Mouse (Mus musculus): ENCODE measurements around the gene Dnajc8.

The Dnajc8 gene

DNA sequence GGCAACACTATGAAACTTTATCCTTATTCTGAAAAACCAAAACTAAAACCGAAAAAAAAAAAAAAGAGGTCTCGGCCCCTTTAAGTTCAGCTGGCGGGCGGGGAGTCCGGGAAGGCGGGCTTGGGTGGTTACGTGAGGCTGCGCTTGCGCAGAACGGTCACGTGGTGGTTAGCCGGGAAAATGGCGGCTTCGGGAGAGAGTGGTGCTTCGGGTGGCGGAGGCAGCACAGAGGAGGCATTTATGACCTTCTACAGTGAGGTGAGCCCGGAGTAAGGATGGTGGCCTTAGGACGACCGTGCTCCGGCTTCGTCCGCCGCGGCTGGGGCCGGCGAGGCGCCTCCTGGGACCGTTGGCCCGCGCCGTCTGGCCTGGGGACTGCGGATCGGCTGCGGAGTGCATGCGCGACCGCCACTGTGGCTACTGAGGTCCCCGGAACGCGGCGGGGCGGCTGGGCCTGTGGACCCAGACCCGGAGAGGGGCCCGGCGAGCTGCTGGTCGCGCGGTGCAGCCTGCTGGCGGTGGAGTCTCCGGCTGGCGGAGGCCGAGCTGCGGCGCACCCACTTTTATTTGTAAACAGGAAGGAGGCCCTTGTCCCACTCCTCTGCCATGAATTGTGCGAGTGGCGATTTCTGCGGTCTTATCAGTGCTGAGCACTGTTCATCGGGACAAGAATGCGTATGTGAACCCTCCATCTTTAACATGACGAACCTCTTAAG is at the start of gene Dnajc8:
Dnajc8 (plus strand) TSS at position 145 of the 716 bp plus-strand sequence.
- DNase-seq: peak; percentile 97

DNA sequence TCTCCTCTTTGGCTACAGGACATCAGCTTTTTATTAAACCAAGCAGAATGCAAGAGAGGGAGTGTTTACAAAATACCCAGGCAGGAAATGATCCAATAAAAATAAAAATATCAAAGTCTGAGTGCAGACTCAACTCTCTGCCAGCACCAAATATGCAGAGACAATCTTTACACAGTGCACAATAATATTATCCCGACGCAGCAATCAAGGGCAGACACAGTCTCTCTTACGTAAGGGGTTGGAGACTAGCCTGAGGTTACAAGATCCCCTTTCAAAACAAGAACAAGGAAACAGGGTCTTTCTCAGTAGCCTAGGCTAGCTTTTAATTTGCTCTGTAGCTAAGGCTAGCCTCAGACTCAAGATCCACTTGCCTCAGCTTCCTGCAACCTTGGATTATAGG is 46.8 kb upstream of the Dnajc8 start:
- no peak for DNase-seq

DNA sequence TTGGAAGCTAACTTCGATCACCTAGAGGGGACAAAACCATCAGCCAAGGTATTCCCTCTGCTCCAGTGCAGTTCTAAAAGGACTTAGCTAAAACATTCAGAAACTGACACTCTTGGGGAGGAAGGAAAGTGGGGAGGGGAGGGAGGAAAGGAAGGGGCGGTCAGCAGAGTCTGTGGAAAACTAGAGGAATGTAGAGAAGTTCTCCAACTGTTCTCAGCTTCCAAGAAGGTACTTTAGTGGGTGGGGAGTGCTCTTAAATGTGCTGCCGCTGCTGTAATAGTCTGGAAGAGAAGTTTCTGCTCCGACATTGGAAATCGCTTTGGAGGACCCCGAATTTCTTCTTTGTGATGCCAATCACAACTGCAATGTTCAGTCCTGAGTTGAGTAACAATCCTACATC is 46.4 kb upstream of the Dnajc8 start:
- no peak for DNase-seq

DNA sequence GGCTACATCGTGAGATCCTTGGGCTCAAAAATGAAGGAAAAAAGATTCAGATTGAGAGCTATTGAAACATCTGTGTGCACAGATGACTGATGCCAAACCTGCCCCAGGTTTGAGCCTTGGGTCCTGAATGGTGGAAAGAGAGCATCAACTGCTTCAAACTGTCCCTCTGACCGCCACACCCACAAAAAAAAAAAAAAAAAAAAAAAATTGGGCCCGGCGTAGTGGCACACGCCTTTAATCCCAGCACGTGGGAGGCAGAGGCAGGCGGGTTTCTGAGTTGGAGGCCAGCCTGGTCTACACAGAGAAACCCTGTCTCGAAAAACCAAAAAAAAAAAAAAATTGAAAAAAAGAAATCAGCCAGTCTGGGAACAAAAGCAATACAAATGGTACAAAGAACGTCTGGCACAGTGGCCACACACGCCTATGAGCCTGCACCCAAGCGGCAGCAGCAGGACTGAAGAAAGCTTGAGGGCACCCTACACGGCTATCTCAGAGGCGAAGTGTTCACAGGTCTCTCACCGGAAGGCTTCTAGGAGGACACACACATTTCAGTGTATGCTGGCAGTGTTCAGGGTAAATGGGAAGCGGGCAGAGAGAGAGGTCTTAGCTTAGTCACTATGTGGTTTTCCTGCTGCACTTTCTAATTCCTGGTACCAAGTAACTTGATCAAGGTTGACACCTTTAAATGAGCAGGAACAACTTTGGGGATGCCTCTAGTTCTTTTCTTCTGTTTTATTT is 44.9 kb upstream of the Dnajc8 start:
- no peak for DNase-seq

DNA sequence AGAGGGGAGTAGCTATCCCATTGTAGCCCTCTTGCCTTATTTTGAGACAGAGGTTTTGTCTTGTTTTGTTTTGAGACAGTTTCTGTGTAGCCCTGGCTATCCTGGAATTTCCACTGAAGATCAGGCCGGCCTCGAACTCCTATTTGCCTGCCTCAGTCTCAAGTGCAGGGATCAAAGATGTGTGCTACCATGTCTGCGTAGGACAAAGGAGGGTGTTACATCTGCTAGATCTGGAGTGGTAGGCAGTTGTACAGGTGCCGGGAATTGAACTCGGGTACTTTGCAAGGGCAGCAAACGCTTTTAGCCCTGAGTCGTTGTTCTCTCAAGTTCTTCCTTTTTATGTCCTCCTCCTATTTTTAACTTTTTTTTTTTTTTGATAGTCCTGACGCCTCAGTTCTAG is 44.3 kb upstream of the Dnajc8 start:
- no peak for DNase-seq

DNA sequence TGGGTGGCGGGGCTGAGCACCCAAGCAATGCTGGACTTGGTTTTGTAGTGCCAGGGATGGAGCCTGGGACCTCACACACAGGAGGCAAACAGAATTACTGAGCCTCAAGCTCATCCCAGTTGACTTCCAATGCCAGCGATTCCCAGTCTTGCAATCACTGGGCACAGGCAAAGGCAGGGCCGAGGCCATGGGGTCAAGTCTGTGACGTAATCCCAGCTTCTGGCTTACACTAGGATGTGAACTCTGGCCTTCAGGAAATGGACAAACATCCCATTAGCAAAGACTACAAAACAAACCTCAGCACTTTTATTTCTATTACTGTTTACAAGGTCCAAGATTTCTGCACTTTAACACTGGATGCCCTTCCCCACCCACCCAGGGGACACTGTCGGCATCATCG is 43.6 kb upstream of the Dnajc8 start:
- DNase-seq: no peak

DNA sequence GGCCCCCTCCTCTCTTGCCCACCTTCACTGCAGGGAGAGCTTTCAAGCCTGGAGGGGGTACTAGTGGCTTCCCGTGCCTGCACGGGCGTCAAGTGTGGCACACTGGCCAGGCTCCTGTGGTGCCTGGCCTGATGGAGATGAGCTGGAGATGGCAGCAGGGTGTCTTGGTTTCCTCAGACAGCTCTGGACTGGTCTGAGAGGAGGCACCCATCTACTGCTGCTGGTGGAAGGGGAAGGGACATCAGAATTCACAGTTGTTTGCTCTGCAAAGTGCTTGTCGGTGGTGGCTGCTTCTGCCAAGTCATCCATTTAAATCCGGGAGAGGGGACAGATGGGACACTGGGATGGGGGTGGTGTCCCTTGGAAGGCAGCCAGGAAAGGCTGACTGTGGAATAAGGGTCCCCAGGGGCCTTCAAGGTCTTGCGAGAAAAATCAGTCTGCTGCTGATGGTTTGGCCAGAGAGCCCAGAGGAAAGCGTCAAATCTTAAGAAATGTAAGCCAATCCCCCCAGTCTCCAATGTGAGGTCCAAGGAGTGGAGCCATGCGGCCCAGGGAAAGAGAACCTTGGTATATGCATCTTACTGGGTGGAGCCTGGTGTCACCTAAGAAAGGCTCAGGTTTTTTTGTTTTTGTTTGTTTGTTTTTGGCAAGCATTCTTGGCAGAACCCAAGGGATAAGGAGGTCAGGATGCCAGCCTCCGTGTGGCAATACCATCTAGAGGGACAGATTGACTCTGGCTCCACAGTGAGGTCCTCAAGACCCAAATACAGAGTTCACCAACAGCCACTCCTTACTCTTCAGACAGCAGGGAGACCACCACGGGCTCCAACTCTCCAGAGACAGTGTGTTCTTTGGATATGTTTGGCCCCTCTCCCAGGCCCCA is 42.9 kb upstream of the Dnajc8 start:
- no peak for DNase-seq

DNA sequence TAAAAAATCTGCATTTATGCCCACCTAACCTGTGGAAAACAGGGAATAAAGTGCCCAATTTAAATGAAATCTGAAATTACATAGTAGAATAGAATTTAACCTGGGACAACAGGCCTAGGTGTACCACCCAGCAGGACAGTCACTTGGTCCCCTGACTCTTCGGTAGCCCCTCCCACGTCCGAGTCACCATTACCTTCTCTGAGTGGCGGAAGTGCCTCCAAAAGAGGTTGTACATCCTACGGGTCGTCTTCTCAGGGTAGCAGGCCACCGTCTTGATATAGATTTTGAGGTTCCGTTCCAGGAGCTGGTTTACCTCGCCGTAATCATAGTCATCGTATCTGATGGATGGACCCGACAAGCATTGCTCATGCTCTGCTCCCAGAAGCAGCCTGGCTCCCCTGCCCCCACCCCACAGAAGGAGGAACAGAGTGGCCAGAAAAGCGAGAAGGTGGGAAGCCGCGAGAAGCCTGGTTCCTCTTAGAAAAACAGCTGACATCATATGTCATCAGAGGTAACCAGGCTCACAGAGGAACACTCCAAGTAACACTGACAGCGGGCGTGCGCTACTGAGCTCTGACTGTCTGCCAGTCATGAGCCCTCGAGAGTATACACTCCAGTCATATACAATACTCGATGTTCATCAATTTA is 41.0 kb upstream of the Dnajc8 start:
- DNase-seq: peak; percentile 30

DNA sequence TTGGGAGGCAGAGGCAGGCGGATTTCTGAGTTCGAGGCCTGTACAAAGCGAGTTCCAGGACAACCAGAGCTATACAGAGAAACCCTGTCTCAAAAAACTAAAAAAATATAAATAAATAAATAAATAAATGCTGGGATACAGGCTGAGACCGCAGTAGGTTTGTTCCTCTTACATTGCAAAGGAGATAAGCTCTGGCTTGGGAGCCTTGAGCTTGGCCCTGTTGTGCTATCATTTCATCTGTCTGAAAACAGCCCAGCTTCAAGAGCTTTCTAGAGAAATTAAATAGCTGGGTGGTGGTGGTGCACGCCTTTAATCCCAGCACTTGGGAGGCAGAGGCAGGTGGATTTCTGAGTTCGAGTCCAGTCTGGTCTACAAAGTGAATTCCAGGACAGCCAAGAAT is 33.7 kb upstream of the Dnajc8 start:
- no peak for DNase-seq

DNA sequence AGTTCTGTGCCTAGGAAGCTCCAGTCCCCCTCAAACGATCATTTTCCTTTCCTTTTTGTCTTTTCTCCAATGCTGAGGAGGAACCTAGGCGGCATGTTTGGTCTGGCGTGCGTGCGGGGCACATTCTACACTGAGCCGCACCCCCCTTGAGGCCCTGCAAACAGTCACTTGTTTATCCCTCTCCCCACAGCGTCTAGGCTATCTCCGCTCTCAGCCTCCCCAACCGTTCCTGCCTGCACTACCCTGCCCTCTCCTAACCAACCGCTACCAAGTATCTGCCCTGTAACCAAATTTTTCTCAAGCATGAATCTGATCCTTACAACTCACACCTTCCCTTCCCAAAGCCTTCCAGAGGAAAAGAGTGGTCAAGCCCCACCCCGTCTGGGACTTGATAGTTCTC is 32.0 kb upstream of the Dnajc8 start:
- no peak for DNase-seq

DNA sequence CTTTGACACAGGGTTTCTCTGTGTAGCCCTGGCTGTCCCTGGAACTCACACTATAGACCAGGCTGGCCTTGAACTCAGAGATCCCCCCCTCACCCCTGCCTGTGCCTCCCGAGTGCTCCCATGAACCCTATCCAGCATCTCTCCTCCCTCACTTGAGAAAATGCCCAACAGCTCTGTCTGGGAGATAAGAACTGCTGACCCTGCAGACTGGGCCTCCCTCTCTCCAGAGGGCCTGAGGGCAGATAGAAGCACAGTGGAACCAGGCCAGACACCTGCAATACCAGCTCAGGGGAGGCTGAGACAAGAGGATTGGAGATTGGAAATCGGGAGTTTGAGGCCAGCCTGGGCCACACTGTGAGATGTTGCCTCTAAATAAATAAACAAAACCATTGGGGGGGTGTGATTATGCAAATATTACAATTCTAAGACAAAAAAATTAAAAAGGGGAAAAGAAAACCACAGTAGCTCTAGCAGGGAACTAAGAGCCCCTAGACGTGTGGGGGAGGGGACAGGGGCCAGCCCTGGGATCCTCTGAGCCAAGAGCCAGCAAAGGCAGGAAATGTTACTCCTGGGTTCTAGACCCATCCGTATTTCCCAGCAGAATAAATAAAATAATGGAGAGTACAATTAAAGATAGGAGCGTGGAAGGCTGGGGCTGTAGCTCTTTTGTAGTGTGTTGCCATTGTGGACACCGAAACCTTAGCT is 30.2 kb upstream of the Dnajc8 start:
- no peak for DNase-seq

DNA sequence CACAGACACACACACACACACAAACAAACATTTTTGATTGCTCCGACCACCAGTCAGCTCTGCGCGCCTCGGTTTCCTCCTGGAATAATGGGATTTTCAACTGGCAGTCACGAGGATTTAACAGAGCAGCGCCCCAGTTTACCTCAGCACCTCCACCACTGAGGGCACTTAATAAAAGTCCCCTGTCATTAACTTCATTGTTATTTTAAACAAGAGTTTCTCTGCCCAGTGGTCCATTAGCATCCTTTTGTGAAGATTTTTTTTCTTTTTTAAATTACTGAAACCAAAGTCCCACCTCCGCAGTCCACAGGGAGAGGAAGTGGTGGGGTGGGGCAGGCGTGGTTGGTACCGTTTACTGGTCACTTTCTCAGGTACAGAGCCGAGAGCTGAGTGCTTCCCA is 29.6 kb upstream of the Dnajc8 start:
- no peak for DNase-seq

DNA sequence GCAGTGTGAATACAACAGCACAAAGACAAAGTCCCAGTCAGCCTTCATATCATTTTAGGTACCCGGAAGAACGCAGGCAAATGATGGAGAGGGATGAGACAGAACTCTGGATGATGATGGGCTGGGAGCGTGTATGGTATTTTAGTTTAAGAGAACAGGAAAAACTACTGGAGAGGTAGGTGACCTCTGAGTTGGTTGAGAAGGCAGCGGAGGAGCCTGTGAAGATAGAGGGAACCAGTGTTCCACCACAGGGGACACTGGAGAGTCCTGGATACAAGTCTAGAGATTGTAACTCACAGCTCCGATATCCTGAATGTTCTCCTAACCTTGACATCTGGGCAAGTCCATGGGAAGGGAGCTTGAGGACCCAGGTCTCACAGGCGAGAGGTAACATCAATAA is 29.1 kb upstream of the Dnajc8 start:
- DNase-seq: no peak

DNA sequence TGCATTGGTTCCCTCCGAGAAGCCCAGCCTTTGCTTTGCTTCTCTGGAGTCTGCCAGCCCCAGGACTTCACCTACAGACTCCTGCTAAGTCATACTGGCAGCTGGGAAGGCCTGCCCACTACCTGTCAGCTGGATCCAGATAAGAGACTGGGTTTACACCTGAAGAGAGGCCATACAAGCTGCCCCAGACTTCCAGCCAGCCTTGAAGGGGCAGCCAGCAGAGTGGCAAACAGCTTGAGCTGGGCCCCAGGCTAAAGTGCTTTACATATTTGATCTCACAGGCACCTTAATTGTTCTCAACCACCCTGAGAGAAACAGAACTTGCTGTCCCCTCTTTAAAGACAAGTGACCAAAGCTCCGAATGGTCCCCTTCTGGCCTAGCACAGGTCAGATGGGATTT is 28.1 kb upstream of the Dnajc8 start:
- DNase-seq: no peak

DNA sequence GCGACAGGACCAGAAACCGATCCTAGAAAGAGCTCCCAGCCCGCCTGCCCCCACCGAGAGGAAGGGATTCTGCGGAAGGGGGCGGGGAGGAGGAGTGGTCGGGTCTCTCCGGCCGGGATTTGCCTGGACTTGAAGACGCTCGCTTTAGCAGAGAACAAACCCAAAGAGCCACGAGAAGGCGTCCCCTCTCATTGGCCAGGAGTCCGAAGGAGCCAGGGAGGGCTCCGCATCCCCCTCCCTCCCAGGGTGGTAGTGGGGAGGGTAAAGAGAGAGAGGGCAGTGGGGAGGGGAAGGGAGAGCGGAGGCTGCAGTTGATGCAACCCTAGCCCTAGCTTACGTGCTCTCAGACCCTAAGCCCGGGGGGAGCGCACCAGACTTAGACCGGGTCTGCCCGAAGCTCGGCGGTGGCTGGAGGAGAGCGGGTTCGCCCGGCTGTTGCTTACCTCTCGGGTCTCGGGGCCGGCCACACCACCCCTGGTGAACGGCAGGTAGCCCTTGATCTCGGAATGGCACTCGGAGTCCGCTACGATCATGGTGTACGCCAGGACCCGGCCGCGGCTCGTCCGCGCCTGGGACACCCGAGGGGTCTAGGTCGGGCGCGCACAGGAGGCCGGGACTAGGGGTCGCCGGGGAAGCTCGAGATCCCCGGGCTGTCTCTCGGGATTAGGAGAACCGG is 25.6 kb upstream of the Dnajc8 start:
- peak; percentile 66 for DNase-seq

DNA sequence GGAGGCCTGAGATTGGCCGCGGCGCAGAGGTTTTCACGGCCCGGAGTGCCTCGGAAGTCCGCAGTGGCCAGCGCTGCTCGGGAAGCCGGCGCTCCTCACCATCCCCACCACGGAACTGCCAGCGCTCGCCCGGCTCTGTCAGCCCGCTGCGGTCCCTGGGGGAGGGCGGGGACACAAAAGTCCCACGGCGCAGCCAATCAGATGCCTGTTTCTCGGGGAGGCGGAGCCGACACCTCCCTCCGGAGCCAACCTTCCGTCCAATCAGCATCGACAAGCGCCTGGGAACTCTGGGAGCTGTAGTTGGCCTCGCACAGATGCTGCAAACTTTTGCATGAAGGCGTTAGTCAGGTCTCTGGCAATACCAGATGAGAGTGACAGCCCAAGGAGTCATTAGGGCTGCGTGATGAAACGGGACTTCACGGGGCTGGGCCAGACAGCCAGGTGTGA is 25.0 kb upstream of the Dnajc8 start, which contains the start of gene Sesn2:
Sesn2 (minus strand) TSS at position 150 of the 447 bp plus-strand sequence.
- DNase-seq: peak; percentile 95

DNA sequence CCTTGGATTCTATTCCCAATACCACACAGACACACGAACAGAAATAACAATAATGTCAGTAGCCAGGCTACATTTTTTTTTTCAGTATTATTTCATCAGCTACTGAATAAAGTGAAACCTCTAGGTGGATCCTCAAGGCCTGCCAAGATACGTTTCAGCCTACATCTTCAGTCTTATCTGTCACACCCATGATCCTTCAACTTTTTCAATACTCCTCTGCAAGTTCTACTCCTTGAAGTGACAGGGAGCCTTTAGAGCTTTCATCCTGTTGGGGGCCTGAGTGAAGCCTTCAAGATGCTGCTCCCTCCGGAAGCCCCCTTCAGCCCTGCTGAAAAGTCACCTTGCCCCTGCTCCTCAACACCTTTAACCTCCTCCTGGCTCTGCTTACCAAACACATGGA is 23.3 kb upstream of the Dnajc8 start:
- no peak for DNase-seq

DNA sequence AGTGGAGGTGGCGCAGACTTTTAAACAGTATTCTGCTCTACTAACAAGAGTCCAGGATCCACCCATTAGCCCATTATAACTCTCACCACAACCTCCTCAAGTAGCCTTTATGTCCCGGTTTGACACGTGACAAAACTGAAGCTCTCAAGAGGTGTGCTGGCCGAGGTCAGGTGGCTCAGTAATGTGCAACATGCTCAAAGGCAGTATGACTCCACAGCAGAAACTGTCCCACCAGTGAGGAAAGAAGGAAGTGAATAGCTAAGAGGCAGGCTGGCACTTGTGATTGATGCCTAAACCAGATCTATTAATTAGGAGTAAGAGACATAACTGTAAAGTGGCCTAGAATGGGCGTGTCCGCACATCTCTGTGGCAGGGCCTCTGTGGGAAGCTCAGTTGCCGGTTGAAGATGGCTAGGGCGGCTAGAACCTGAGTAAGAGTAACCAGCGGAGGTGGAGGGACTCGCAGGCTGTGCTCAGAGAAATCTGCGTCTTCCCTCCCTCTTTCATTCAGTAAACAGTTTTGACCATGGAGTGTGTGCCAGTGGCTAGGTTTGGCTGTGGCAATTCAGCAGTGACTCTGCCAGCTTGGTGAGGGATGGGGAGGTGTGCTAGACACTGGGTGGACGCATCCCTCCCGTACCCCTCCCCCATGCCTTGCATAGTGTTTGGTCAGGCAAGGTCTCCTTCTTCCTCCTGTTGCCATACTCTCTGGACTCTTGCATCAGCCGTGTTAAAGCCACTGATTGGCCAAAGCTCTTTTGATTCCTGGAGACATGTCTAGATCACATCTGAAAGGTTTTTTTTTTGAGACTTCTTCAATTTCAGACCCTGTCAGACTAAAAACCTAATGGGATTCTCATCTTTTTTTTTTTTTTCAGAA is 21.7 kb upstream of the Dnajc8 start:
- no peak for DNase-seq

DNA sequence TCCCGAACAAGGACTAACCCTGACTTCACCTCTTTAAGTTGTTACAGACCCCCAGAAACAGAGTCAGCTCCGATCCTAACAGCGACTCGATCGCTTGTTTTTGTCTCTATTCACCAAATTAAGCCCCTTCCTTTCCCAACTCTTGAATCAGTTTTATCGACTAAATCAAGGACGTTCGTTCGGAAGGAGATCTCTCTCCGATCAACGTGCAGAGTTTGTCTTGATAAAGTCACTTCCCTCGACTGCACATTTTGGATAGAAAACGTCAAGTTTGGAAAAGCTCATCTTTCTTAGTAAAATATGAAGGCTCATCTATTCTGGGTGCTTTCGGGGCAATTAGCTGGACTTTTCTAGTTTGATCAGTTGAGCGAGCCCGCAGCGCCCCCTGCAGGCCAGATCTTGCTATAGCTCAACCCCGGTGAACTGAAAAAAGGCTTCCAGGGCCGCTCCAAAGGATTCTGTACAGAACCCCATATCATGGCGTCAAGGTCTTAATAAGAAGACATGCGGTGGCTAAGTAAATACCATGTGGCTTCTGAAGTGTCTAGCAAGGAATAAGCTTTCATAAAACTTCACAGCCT is 20.7 kb upstream of the Dnajc8 start:
- DNase-seq: peak; percentile 76
